Mouse (Mus musculus): ENCODE data around the gene Trp53rkb. TPM values are rescaled to one million over a fixed set of nuclear protein-coding genes. Genes with fewer than 3 reads are reported as not detected.

Gene Trp53rkb
- total RNA-seq (2012; rRNA removed): 6.0 and 7.1 TPM in 2 replicates
- total RNA-seq (2014; rRNA removed): 7.0 and 8.8 TPM in 2 replicates
- polyA plus RNA-seq (2012; ENCODE audit: insufficient read length, low read depth): 7.8 and 9.1 TPM in 2 replicates

- Histone ChIP-seq H3K4me2 (ENCODE audit: insufficient read depth, low read depth, poor library complexity, severe bottlenecking) (peak within 1 kb of the TSS; percentile 66; the same call in 1 of the 2 replicates), H3K79me2 (replicated peaks; ENCODE audit: control insufficient read depth, extremely low read depth, insufficient read depth, poor library complexity, severe bottlenecking) (peaks cover 11% of the 10 kb centered on the region), H3K9ac (ENCODE audit: insufficient read depth, low read depth) (peak within 1 kb of the TSS; percentile 84), H3K4me1 (ENCODE audit: control insufficient read depth in 1 of 2, insufficient read depth in 2 of 2) (peaks cover 2 to 25% of the 10 kb centered on the region in 2 experiments; a peak in 2 of 4 replicates), H3K36me3 (replicated peaks in 1 of 2; ENCODE audit: control insufficient read depth in 1 of 2, insufficient read depth in 1 of 2, low read length in 1 of 2) (peaks cover 13 to 16% of the 10 kb centered on the region in 2 experiments), H3K4me3 (replicated peaks in 1 of 3; ENCODE audit: low read depth in 2 of 3, low read length in 2 of 3, poor library complexity in 1 of 3) (peak within 1 kb of the TSS; percentile 79 to 89 (median 87)), H3K9me3 (replicated peaks; ENCODE audit: low read length) (peaks cover 2% of the 10 kb centered on the region), H3K27ac (ENCODE audit: insufficient read depth, low read depth) (no peak within 1 kb of the TSS), H3K27me3 (replicated peaks) (peaks cover 6% of the 10 kb centered on the region)
- TF ChIP-seq ZMIZ1 (IDR thresholded peaks at IDR 0.05; ENCODE audit: low read depth, low read length): no peak
- no peak for TF ChIP-seq HCFC1 (IDR thresholded peaks at IDR 0.05; ENCODE audit: low read depth, low read length)
- TF ChIP-seq ZNF384 (IDR thresholded peaks at IDR 0.05; ENCODE audit: low read depth, low read length): no peak
- no peak for TF ChIP-seq JUND (conservative IDR thresholded peaks at IDR 0.05; ENCODE audit: low read depth, low read length)
- no peak for TF ChIP-seq TBP (conservative IDR thresholded peaks at IDR 0.05; ENCODE audit: low read depth, low read length)
- TF ChIP-seq JUN (IDR thresholded peaks at IDR 0.05; ENCODE audit: insufficient read depth, low read depth, low read length): no peak
- no peak for TF ChIP-seq ELF1 (IDR thresholded peaks at IDR 0.05; ENCODE audit: low read depth, low read length)
- TF ChIP-seq MAFK (IDR thresholded peaks at IDR 0.05; ENCODE audit: insufficient replicate concordance, low read length): no peak
- TF ChIP-seq MXI1 (IDR thresholded peaks at IDR 0.05; ENCODE audit: low read depth, low read length): no peak
- no peak for TF ChIP-seq USF1 (IDR thresholded peaks at IDR 0.05; ENCODE audit: low read depth, low read length)
- TF ChIP-seq ETS1 (conservative IDR thresholded peaks at IDR 0.05; ENCODE audit: low read depth, low read length): no peak
- no peak for TF ChIP-seq E2F4 (IDR thresholded peaks at IDR 0.05; ENCODE audit: insufficient replicate concordance, low read depth, low read length)
- TF ChIP-seq RCOR1 (conservative IDR thresholded peaks at IDR 0.05; ENCODE audit: low read depth, low read length): no peak
- no peak for TF ChIP-seq USF2 (conservative IDR thresholded peaks at IDR 0.05; ENCODE audit: low read depth, low read length)
- no peak for TF ChIP-seq POLR2AphosphoS2 (IDR thresholded peaks at IDR 0.05; ENCODE audit: low read depth, low read length)
- in situ Hi-C loops (cut with MboI; ENCODE audit: low pct_ligation_motif_present, low pct_unique_long_range_greater_than_20kb, low sequenced_read_pairs): loop anchor here (25.0 kb wide), 1 partner anchor 705 kb away; no protein-coding TSS in a partner anchor
- dilution Hi-C loops (cut with MboI; ENCODE audit: extremely low pct_ligation_motif_present, extremely low pct_unique_long_range_greater_than_20kb, low sequenced_read_pairs): no loop called here
- DNase-seq (ENCODE audit: extremely low read depth): no peak
These were observed at the start of gene Trp53rkb for GRCm38 (mm10) chr2:166792355-166792754. Gene Trp53rkb, plus strand, starts transcription at chr2:166792531.

GRCm38 (mm10) chr2:166743504-166743903, 48.8 kb upstream of the Trp53rkb start:
- dilution Hi-C loops (cut with MboI; ENCODE audit: extremely low pct_ligation_motif_present, extremely low pct_unique_long_range_greater_than_20kb, low sequenced_read_pairs): no loop called here
- Histone ChIP-seq H3K79me2 (replicated peaks; ENCODE audit: control insufficient read depth, extremely low read depth, insufficient read depth, poor library complexity, severe bottlenecking) (no peaks in the 10 kb centered on the region), H3K27ac (ENCODE audit: insufficient read depth, low read depth) (no peak overlapping the region), H3K4me2 (ENCODE audit: insufficient read depth, low read depth, poor library complexity, severe bottlenecking) (no peak overlapping the region), H3K4me3 (replicated peaks in 1 of 3; ENCODE audit: low read depth in 2 of 3, low read length in 2 of 3, poor library complexity in 1 of 3) (no peak overlapping the region), H3K27me3 (replicated peaks) (no peaks in the 10 kb centered on the region), H3K9ac (ENCODE audit: insufficient read depth, low read depth) (no peak overlapping the region), H3K36me3 (replicated peaks in 1 of 2; ENCODE audit: control insufficient read depth in 1 of 2, insufficient read depth in 1 of 2, low read length in 1 of 2) (no peaks in the 10 kb centered on the region), H3K4me1 (ENCODE audit: control insufficient read depth in 1 of 2, insufficient read depth in 2 of 2) (peaks cover 36 to 69% of the 10 kb centered on the region in 2 experiments), H3K9me3 (replicated peaks; ENCODE audit: low read length) (no peaks in the 10 kb centered on the region)
- TF ChIP-seq CHD1 (IDR thresholded peaks at IDR 0.05; ENCODE audit: low read depth, low read length): no peak
- no peak for TF ChIP-seq GABPA (IDR thresholded peaks at IDR 0.05; ENCODE audit: insufficient replicate concordance, low read depth, low read length)
- TF ChIP-seq ETS1 (conservative IDR thresholded peaks at IDR 0.05; ENCODE audit: low read depth, low read length): no peak
- TF ChIP-seq ZKSCAN1 (IDR thresholded peaks at IDR 0.05; ENCODE audit: borderline replicate concordance, low read depth, low read length): no peak
- TF ChIP-seq HCFC1 (IDR thresholded peaks at IDR 0.05; ENCODE audit: low read depth, low read length): no peak
- TF ChIP-seq SIN3A (IDR thresholded peaks at IDR 0.05; ENCODE audit: low read length): no peak
- no peak for TF ChIP-seq POLR2AphosphoS2 (IDR thresholded peaks at IDR 0.05; ENCODE audit: low read depth, low read length)
- no peak for TF ChIP-seq PAX5 (IDR thresholded peaks at IDR 0.05; ENCODE audit: low read length)
- no peak for TF ChIP-seq ZC3H11A (IDR thresholded peaks at IDR 0.05; ENCODE audit: low read depth, low read length)
- TF ChIP-seq MYC (IDR thresholded peaks at IDR 0.05; ENCODE audit: low read depth, low read length): no peak
- no peak for TF ChIP-seq CTCF (conservative IDR thresholded peaks at IDR 0.05 in 1 of 2, IDR thresholded peaks at IDR 0.05 in 1 of 2; ENCODE audit: low read depth in 2 of 2, low read length in 2 of 2)
- TF ChIP-seq USF1 (IDR thresholded peaks at IDR 0.05; ENCODE audit: low read depth, low read length): no peak
- no peak for TF ChIP-seq MAFK (IDR thresholded peaks at IDR 0.05; ENCODE audit: insufficient replicate concordance, low read length)
- no peak for TF ChIP-seq ZMIZ1 (IDR thresholded peaks at IDR 0.05; ENCODE audit: low read depth, low read length)
- TF ChIP-seq USF2 (conservative IDR thresholded peaks at IDR 0.05; ENCODE audit: low read depth, low read length): no peak
- no peak for TF ChIP-seq MEF2A (IDR thresholded peaks at IDR 0.05; ENCODE audit: borderline replicate concordance, low read depth, low read length)
- in situ Hi-C loops (cut with MboI; ENCODE audit: low pct_ligation_motif_present, low pct_unique_long_range_greater_than_20kb, low sequenced_read_pairs): no loop called here
- no peak for DNase-seq (ENCODE audit: extremely low read depth)

Measured in CH12.LX (cell line).